Mouse (Mus musculus): Measurements from ENCODE around the gene F3. TPM values are rescaled to one million over a fixed set of nuclear protein-coding genes. Genes with fewer than 3 reads are reported as not detected.

F3 gene
- polyA plus RNA-seq, 1 experiment = 4.2 TPM

DNA sequence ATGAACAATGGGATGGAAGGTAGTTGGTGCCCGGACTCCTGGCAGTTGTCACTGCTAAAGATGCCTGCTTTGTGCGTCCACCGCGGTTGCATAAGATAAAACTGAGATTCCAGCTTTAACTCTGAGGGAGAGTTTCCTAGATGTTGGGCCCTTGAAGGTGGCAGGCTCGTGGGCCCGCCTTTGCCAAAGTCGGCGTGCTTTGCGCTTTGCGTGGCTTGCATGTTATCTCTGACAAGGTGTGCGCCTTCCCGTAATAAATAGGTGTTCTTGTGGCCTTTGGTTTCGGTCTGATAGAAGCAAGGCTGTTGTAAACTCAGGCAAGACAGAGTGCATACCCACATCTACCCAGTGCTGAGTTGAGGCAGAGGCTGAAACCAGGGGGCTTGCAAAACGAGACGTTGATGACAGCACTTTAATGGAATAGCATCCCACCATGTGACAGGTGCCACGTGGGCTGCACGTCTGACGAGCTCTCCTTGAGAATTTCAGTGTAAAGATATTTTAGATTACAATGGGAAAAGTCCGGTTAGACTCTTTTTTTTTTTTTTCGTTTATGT is 709 bp downstream of the F3 start:
- H3K27me3 ChIP-seq (ENCODE audit: control insufficient read depth, insufficient read depth, low read length) = no peaks in the 10 kb centered on the region
- peak overlapping the region; percentile 22; the same call in 1 of the 2 replicates for H3K27ac ChIP-seq (ENCODE audit: control insufficient read depth, insufficient read depth, low read depth, low read length)
- no peaks in the 10 kb centered on the region for H3K36me3 ChIP-seq (ENCODE audit: control insufficient read depth, insufficient read depth, low read length)
- TF ChIP-seq CTCF (IDR thresholded peaks at IDR 0.05; ENCODE audit: control insufficient read depth, insufficient read depth, insufficient replicate concordance, low read depth, low read length) = no peak
- TF ChIP-seq POLR2A (IDR thresholded peaks at IDR 0.05; ENCODE audit: control insufficient read depth, low read depth, low read length) = no peak
- peaks cover 22% of the 10 kb centered on the region for H3K4me1 ChIP-seq (ENCODE audit: control insufficient read depth, insufficient read depth, low read length)
- H3K4me3 ChIP-seq (ENCODE audit: control insufficient read depth, low read depth, low read length) = peak overlapping the region; percentile 86

- no peak for TF ChIP-seq POLR2A (IDR thresholded peaks at IDR 0.05; ENCODE audit: control insufficient read depth, low read depth, low read length)
- TF ChIP-seq CTCF (IDR thresholded peaks at IDR 0.05; ENCODE audit: control insufficient read depth, insufficient read depth, insufficient replicate concordance, low read depth, low read length) = no peak
- H3K36me3 ChIP-seq (ENCODE audit: control insufficient read depth, insufficient read depth, low read length) = no peaks in the 10 kb centered on the region
- H3K4me3 ChIP-seq (ENCODE audit: control insufficient read depth, low read depth, low read length) = peak overlapping the region; percentile 86
- peaks cover 19% of the 10 kb centered on the region for H3K4me1 ChIP-seq (ENCODE audit: control insufficient read depth, insufficient read depth, low read length)
- H3K27ac ChIP-seq (ENCODE audit: control insufficient read depth, insufficient read depth, low read depth, low read length) = no peak overlapping the region
- H3K27me3 ChIP-seq (ENCODE audit: control insufficient read depth, insufficient read depth, low read length) = no peaks in the 10 kb centered on the region
These were observed 1.2 kb downstream of the F3 start for GRCm38 (mm10) chr3:121724553-121724952.

DNA sequence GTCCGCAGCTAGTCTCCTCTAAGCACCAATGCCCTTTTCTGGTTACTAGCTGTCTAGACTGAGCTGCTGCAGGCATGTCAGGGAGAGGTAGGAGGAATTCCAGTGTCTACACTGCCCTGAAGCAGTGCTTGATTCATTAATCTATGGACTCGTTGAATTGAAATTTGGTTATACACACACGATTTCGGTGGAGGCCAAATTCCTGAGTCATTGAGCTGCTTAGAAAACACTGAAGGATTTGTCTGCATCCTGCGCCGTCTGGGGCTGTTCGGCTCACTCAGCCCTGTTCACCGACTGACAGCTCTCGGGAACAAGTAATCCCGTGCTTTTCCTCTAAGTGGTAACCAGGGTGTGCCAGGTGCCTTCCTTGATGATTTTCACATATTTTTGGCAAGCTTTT is 2.3 kb downstream of the F3 start:
- no peak overlapping the region for H3K27ac ChIP-seq (ENCODE audit: control insufficient read depth, insufficient read depth, low read depth, low read length)
- H3K4me3 ChIP-seq (ENCODE audit: control insufficient read depth, low read depth, low read length) = no peak overlapping the region
- no peaks in the 10 kb centered on the region for H3K27me3 ChIP-seq (ENCODE audit: control insufficient read depth, insufficient read depth, low read length)
- no peaks in the 10 kb centered on the region for H3K36me3 ChIP-seq (ENCODE audit: control insufficient read depth, insufficient read depth, low read length)
- peaks cover 19% of the 10 kb centered on the region for H3K4me1 ChIP-seq (ENCODE audit: control insufficient read depth, insufficient read depth, low read length)
- TF ChIP-seq POLR2A (IDR thresholded peaks at IDR 0.05; ENCODE audit: control insufficient read depth, low read depth, low read length) (no peak), CTCF (IDR thresholded peaks at IDR 0.05; ENCODE audit: control insufficient read depth, insufficient read depth, insufficient replicate concordance, low read depth, low read length) (no peak)

DNA sequence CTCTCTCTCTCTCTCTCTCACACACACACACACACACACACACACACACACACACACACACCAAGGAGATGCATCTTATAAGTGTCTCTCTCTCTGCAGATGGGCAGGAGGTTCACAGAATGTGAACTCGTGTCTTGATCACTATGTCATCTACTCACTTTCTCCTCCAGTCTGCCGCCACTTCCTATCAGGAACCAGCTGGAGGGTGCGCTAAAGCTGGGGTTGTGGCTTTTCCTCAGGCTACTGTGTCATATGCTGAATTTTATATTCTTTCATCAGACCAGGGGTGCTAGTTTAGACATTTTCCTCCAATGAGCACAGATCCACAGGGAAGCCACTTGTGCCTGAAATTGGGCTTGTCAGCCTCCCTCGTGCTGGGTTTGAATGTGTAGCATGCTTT is 6.3 kb downstream of the F3 start:
- H3K36me3 ChIP-seq (ENCODE audit: control insufficient read depth, insufficient read depth, low read length) = no peaks in the 10 kb centered on the region
- no peak overlapping the region for H3K27ac ChIP-seq (ENCODE audit: control insufficient read depth, insufficient read depth, low read depth, low read length)
- no peak for TF ChIP-seq CTCF (IDR thresholded peaks at IDR 0.05; ENCODE audit: control insufficient read depth, insufficient read depth, insufficient replicate concordance, low read depth, low read length)
- TF ChIP-seq POLR2A (IDR thresholded peaks at IDR 0.05; ENCODE audit: control insufficient read depth, low read depth, low read length) = no peak
- peaks cover 3% of the 10 kb centered on the region; the same call in 1 of the 2 replicates for H3K4me1 ChIP-seq (ENCODE audit: control insufficient read depth, insufficient read depth, low read length)
- no peak overlapping the region for H3K4me3 ChIP-seq (ENCODE audit: control insufficient read depth, low read depth, low read length)
- no peaks in the 10 kb centered on the region for H3K27me3 ChIP-seq (ENCODE audit: control insufficient read depth, insufficient read depth, low read length)

- no peak for TF ChIP-seq POLR2A (IDR thresholded peaks at IDR 0.05; ENCODE audit: control insufficient read depth, low read depth, low read length)
- no peak for TF ChIP-seq CTCF (IDR thresholded peaks at IDR 0.05; ENCODE audit: control insufficient read depth, insufficient read depth, insufficient replicate concordance, low read depth, low read length)
- H3K27me3 ChIP-seq (ENCODE audit: control insufficient read depth, insufficient read depth, low read length) = no peaks in the 10 kb centered on the region
- no peaks in the 10 kb centered on the region for H3K36me3 ChIP-seq (ENCODE audit: control insufficient read depth, insufficient read depth, low read length)
- no peaks in the 10 kb centered on the region for H3K4me1 ChIP-seq (ENCODE audit: control insufficient read depth, insufficient read depth, low read length)
- H3K4me3 ChIP-seq (ENCODE audit: control insufficient read depth, low read depth, low read length) = no peak overlapping the region
- H3K27ac ChIP-seq (ENCODE audit: control insufficient read depth, insufficient read depth, low read depth, low read length) = peak overlapping the region; percentile 90
These were observed 12.2 kb downstream of the F3 start for GRCm38 (mm10) chr3:121735542-121735941.

- no peaks in the 10 kb centered on the region for H3K36me3 ChIP-seq (ENCODE audit: control insufficient read depth, insufficient read depth, low read length)
- no peaks in the 10 kb centered on the region for H3K27me3 ChIP-seq (ENCODE audit: control insufficient read depth, insufficient read depth, low read length)
- no peak overlapping the region for H3K4me3 ChIP-seq (ENCODE audit: control insufficient read depth, low read depth, low read length)
- TF ChIP-seq CTCF (IDR thresholded peaks at IDR 0.05; ENCODE audit: control insufficient read depth, insufficient read depth, insufficient replicate concordance, low read depth, low read length) (peak; percentile 65; the same call in 1 of the 2 replicates), POLR2A (IDR thresholded peaks at IDR 0.05; ENCODE audit: control insufficient read depth, low read depth, low read length) (peak; percentile 34; the same call in 1 of the 2 replicates)
- H3K4me1 ChIP-seq (ENCODE audit: control insufficient read depth, insufficient read depth, low read length) = no peaks in the 10 kb centered on the region
- peak overlapping the region; percentile 90 for H3K27ac ChIP-seq (ENCODE audit: control insufficient read depth, insufficient read depth, low read depth, low read length)
These were observed 12.8 kb downstream of the F3 start for GRCm38 (mm10) chr3:121736025-121736744.

GRCm38 (mm10) chr3:121737453-121737852 is 14.1 kb downstream of the F3 start:
- Histone ChIP-seq H3K27me3 (ENCODE audit: control insufficient read depth, insufficient read depth, low read length) (no peaks in the 10 kb centered on the region), H3K36me3 (ENCODE audit: control insufficient read depth, insufficient read depth, low read length) (no peaks in the 10 kb centered on the region), H3K4me1 (ENCODE audit: control insufficient read depth, insufficient read depth, low read length) (no peaks in the 10 kb centered on the region), H3K4me3 (ENCODE audit: control insufficient read depth, low read depth, low read length) (no peak overlapping the region), H3K27ac (ENCODE audit: control insufficient read depth, insufficient read depth, low read depth, low read length) (no peak overlapping the region)
- TF ChIP-seq CTCF (IDR thresholded peaks at IDR 0.05; ENCODE audit: control insufficient read depth, insufficient read depth, insufficient replicate concordance, low read depth, low read length) = no peak
- TF ChIP-seq POLR2A (IDR thresholded peaks at IDR 0.05; ENCODE audit: control insufficient read depth, low read depth, low read length) = no peak

Data from testis, adult 2 months (tissue).